Mouse (Mus musculus) neural tube, embryonic 14.5 days (tissue): ENCODE data around the gene Nhej1. TPM values are rescaled to one million over a fixed set of nuclear protein-coding genes. Genes with fewer than 3 reads are reported as not detected.

Source experiments
- ATAC-seq: fragments of 200-750 bp; cut with Nextera tagmentation; 2 replicates; pipeline ENCODE4 v1.8.0; 2017; ENCODE audit warnings: low read depth, mild to moderate bottlenecking, moderate TSS enrichment, moderate library complexity
- H3K27ac ChIP-seq: fragments of 300-500 bp; sonication (generic); 2 replicates; pipeline ENCODE4 v1.5.1; 2014; ENCODE audit warnings: low read depth, mild to moderate bottlenecking, control low read depth, low read length, moderate library complexity, mixed read lengths
- H3K27me3 ChIP-seq: fragments of 300-500 bp; sonication (generic); 2 replicates; pipeline ENCODE4 v1.6.1; 2014; ENCODE audit warnings: low read length; ENCODE audit not compliant: control insufficient read depth, insufficient read depth
- H3K36me3 ChIP-seq: fragments of 300-500 bp; sonication (generic); 2 replicates; pipeline ENCODE4 v1.6.1; 2014; ENCODE audit warnings: low read length, mixed read lengths; ENCODE audit not compliant: control insufficient read depth, insufficient read depth
- H3K4me1 ChIP-seq: fragments of 300-500 bp; sonication (generic); 2 replicates; pipeline ENCODE4 v1.6.1; 2014; ENCODE audit warnings: low read length; ENCODE audit not compliant: control insufficient read depth, insufficient read depth
- H3K4me2 ChIP-seq: fragments of 300-500 bp; sonication (generic); 2 replicates; pipeline ENCODE4 v1.6.1; 2014; ENCODE audit warnings: mild to moderate bottlenecking, low read depth, low read length, control low read depth
- H3K4me3 ChIP-seq: fragments of 300-500 bp; sonication (generic); 2 replicates; pipeline ENCODE4 v1.5.1; 2014; ENCODE audit warnings: low read depth, low read length, control low read depth, mixed read lengths
- H3K9ac ChIP-seq: fragments of 300-500 bp; sonication (generic); replicated peaks from 2 replicates; pipeline ENCODE4 v1.6.1; 2014; ENCODE audit warnings: low read depth, mild to moderate bottlenecking, control low read depth, low read length, mixed read lengths
- H3K9me3 ChIP-seq: fragments of 300-500 bp; sonication (generic); 2 replicates; pipeline ENCODE4 v1.6.1; 2016; ENCODE audit warnings: low read length; ENCODE audit not compliant: control insufficient read depth
- WGBS: fragments of 180-500 bp; shearing (Covaris S2); extraction: QIAGEN DNeasy Blood & Tissue Kit; methylation state at CpG from one replicate; pipeline ENCODE4 v1.1.7; 2014; 5-methylcytosine and 5-hydroxymethylcytosine counted together
- polyA plus RNA-seq: library from polyadenylated mRNA; unstranded; fragments of >200 nt; fragmentation: Nextera tagmentation; extraction: Ambion mirVana; gene quantifications from 2 replicates; pipeline ENCODE4 v1.2.1, GENCODE M21; 2014

The Nhej1 gene
- polyA plus RNA-seq, 1 experiment from 2014 or later: 6.1 TPM

- H3K9ac ChIP-seq: peak overlapping the region; percentile 25; the same call in 1 of the 2 replicates
- peaks cover 23% of the 10 kb centered on the region; the same call in 1 of the 2 replicates for H3K4me1 ChIP-seq
- no peaks in the 10 kb centered on the region for H3K36me3 ChIP-seq
- peaks cover 72% of the 10 kb centered on the region for H3K27me3 ChIP-seq
- no peak overlapping the region for H3K27ac ChIP-seq
- ATAC-seq: no peak
- H3K4me3 ChIP-seq: peak overlapping the region; percentile 24
- under 1% methylated on average over 82 of the region's 84 CpGs for whole genome bisulfite sequencing
- H3K9me3 ChIP-seq: no peaks in the 10 kb centered on the region
- peak overlapping the region; percentile 52 for H3K4me2 ChIP-seq
Observed at GRCm38 (mm10) chr1:74950576-74951490, 174.2 kb downstream of the Nhej1 start.

DNA sequence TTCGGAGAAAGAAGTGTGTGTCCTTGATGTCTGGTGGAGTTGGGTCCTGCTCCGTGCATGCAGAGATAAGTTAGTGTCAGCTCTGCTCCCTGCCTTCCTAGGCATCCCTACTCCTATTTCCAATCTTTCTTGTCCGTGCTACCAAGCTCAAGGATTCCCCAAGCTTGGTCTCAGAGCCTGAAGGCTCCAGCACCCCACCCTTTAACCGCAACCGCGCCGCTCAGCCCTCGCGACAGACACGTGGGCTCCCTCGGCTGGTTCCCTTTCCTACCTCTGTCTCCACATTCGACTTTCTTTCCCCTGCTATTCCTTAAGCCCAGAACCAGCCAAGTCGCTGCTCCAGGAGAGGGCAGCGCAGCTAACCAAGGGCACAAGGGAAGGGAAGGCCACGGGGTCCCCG, 174.9 kb downstream of the Nhej1 start:
- peak overlapping the region; percentile 24; the same call in 1 of the 2 replicates for H3K4me3 ChIP-seq
- H3K36me3 ChIP-seq: no peaks in the 10 kb centered on the region
- WGBS: 3% methylated on average over 16 of the region's 16 CpGs
- peaks cover 23% of the 10 kb centered on the region; the same call in 1 of the 2 replicates for H3K4me1 ChIP-seq
- no peak overlapping the region for H3K27ac ChIP-seq
- H3K9ac ChIP-seq: no peak overlapping the region
- no peak for ATAC-seq
- H3K9me3 ChIP-seq: no peaks in the 10 kb centered on the region
- peaks cover 72% of the 10 kb centered on the region for H3K27me3 ChIP-seq
- no peak overlapping the region for H3K4me2 ChIP-seq

DNA sequence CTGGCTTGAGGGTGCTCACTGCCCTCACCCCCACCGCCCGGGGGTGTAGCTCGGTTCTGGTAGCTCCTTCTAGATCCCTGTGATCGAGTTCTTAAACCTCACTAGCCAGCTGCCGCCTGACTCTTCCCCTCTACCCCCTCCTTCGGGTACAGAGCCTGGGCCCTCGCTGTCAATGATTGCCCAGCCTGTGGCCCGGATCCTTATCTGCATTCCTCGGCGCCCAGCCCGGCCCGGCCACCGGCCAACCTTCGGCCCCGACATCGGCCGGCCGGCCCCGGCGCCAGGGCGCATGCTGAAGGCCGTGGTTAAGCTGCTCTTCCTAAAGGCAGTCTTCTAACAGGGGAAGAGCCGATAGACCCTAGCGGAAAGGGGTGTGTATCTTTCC, 175.3 kb downstream of the Nhej1 start:
- Histone ChIP-seq H3K27me3 (peaks cover 73% of the 10 kb centered on the region), H3K9ac (no peak overlapping the region), H3K4me1 (peaks cover 23% of the 10 kb centered on the region; the same call in 1 of the 2 replicates), H3K4me3 (no peak overlapping the region), H3K9me3 (no peaks in the 10 kb centered on the region), H3K36me3 (no peaks in the 10 kb centered on the region), H3K4me2 (no peak overlapping the region), H3K27ac (no peak overlapping the region)
- 1% methylated on average over 24 of the region's 24 CpGs for WGBS
- ATAC-seq: no peak

DNA sequence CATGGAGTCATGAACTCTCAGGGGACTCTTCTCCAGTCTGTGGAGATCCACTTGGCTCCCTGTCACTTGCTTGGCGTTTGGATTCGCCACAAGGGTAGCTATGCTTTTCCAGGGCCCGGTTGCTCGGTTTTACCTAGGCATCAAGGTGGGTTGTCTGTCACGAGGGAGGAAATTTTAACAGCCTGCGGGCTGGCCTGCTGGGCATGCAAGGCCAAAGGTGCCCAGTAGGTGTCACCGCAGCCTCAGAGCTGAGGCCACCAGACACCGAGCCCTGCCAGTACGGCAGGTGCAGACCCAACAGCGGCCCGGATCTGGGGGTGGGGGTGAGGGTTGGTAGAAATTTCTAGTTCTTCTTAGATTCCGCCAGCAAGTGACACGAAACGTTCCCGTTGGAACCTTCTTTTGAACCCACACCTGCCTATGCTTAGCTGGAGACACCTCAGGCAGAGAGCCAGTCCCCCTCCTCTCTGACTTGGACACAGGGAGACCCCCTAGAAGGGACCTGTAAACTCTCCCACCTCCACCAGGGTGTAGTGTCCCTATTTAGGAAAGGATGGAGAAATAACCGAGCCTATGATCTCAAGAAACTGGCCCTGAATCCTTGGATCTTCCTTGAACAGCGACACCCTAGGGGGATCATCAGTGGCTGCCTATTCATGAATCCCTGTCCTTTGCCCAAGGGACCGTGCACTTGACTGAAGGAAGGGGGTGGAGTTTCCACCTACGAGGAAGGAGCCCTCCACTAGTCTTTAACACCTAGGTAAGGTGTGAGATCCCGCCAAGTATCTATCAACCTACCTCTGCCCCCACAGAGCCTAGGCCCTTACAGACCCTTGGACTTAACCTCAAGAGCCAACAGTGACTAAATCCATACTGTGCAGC, 176.0 kb downstream of the Nhej1 start:
- peaks cover 71% of the 10 kb centered on the region for H3K27me3 ChIP-seq
- H3K27ac ChIP-seq: no peak overlapping the region
- 2% methylated on average over 20 of the region's 20 CpGs for WGBS
- peaks cover 23% of the 10 kb centered on the region; the same call in 1 of the 2 replicates for H3K4me1 ChIP-seq
- peak; percentile 78 for ATAC-seq
- H3K4me3 ChIP-seq: no peak overlapping the region
- H3K9me3 ChIP-seq: no peaks in the 10 kb centered on the region
- peak overlapping the region; percentile 40; the same call in 1 of the 2 replicates for H3K4me2 ChIP-seq
- H3K36me3 ChIP-seq: no peaks in the 10 kb centered on the region
- no peak overlapping the region for H3K9ac ChIP-seq

DNA sequence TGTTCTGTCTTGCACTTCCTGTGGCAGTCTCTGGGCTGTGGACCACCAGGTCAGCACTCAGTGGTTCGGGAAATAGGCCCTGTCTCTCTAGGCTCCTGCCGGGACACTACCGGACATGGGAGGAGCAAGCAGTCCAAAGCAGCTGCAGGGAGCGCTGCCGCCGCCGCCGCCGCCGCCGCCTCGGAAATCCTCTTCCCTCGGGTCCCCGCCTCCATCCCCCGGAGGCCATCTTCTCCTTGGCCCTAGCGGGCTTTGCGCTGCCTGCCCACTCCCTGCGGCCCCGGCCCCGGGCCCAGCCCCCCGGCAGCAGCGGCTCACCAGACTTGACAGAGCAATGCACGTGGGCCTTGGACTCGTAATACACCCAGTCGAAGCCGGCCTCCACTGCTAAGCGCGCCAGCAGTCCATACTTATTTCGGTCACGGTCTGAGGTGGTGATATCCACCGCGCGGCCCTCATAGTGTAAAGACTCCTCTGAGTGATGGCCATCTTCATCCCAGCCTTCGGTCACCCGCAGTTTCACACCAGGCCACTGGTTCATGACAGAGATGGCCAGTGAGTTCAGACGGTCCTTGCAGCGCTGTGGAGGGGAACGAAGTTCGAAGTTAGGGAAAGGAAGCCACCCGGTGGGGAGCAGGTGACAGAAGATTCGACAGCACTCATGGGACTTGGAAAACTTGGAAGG, 176.9 kb downstream of the Nhej1 start:
- 3% methylated on average over 28 of the region's 41 CpGs for WGBS

DNA sequence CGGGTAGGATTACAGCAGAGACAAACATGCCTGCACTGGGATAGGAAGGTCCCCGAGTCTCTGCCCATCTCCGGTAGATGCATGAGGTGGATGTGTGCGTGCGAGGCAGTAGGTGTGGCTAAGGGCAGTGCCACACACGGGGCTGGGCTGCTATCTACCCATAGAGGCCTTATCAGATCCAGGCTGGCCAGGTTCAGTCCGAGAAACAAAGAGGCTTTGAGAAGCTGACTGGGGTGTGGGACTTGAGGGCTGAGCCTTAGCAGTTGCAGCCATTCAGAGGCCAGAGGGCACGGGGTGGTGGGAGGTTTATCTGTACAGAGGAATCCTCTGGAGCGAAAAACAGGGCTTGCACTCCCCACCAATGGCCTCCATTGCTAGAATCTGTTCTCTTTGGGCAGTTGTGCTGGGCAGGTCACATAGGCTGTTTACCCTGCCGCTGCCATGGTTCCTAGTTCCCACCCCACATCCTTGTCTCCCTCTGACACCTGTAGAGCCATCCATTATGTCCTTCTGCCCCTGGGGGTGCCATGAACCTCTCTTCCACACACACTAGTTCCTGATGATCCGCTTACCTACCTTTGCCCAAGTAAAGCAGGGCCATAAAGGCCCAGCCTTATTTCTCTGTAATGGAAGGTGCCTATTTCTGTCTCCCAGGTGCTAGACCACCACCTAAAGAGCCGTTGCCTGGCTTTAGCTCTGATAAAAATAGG, 183.2 kb downstream of the Nhej1 start:
- Histone ChIP-seq H3K4me2 (no peak overlapping the region), H3K27me3 (peaks cover 9% of the 10 kb centered on the region), H3K9me3 (no peaks in the 10 kb centered on the region), H3K4me3 (no peak overlapping the region), H3K27ac (no peak overlapping the region), H3K9ac (no peak overlapping the region), H3K36me3 (no peaks in the 10 kb centered on the region), H3K4me1 (no peaks in the 10 kb centered on the region)
- ATAC-seq: no peak
- 68% methylated on average over 12 of the region's 12 CpGs for WGBS

More for the DNA sequence above, 176.9 kb downstream of the Nhej1 start:
- peak overlapping the region; percentile 21 for H3K4me3 ChIP-seq
- peak overlapping the region; percentile 40 for H3K4me2 ChIP-seq
- H3K36me3 ChIP-seq: no peaks in the 10 kb centered on the region
- H3K9ac ChIP-seq: peak overlapping the region; percentile 32; the same call in 1 of the 2 replicates
- H3K27me3 ChIP-seq: peaks cover 62% of the 10 kb centered on the region
- H3K27ac ChIP-seq: no peak overlapping the region
- H3K9me3 ChIP-seq: no peaks in the 10 kb centered on the region
- ATAC-seq: no peak
- H3K4me1 ChIP-seq: peaks cover 23% of the 10 kb centered on the region; the same call in 1 of the 2 replicates

- ATAC-seq: no peak
- Histone ChIP-seq H3K4me1 (no peaks in the 10 kb centered on the region), H3K9me3 (no peaks in the 10 kb centered on the region), H3K9ac (no peak overlapping the region), H3K27ac (no peak overlapping the region), H3K27me3 (peaks cover under 1% of the 10 kb centered on the region; the same call in 1 of the 2 replicates), H3K4me2 (no peak overlapping the region), H3K36me3 (no peaks in the 10 kb centered on the region), H3K4me3 (no peak overlapping the region)
- WGBS: 7% methylated on average over 3 of the region's 3 CpGs
Observed at GRCm38 (mm10) chr1:74939762-74940161, 185.2 kb downstream of the Nhej1 start.

GRCm38 (mm10) chr1:74936221-74936830, 188.7 kb downstream of the Nhej1 start:
- Histone ChIP-seq H3K4me1 (no peaks in the 10 kb centered on the region), H3K4me3 (no peak overlapping the region), H3K4me2 (no peak overlapping the region), H3K27me3 (peaks cover 10% of the 10 kb centered on the region), H3K27ac (no peak overlapping the region), H3K9me3 (no peaks in the 10 kb centered on the region), H3K36me3 (no peaks in the 10 kb centered on the region), H3K9ac (no peak overlapping the region)
- WGBS: 44% methylated on average over 12 of the region's 12 CpGs
- no peak for ATAC-seq
